Mouse (Mus musculus) embryonic facial prominence, embryonic 12.5 days (tissue): Measurements from ENCODE around the gene Lnx2. TPM values are rescaled to one million over a fixed set of nuclear protein-coding genes. Genes with fewer than 3 reads are reported as not detected.

ENCODE experiments used
- ATAC-seq: fragments of 200-750 bp; cut with Nextera tagmentation; 2 replicates; pipeline ENCODE4 v1.8.0; 2017; ENCODE audit not compliant: insufficient number of reproducible peaks, insufficient read depth, low FRiP score, low TSS enrichment
- H3K27ac ChIP-seq: fragments of 300-500 bp; sonication (generic); 2 replicates; pipeline ENCODE4 v1.5.1; 2016; ENCODE audit warnings: mild to moderate bottlenecking
- H3K27me3 ChIP-seq: fragments of 300-500 bp; sonication (generic); 2 replicates; pipeline ENCODE4 v1.6.1; 2016; ENCODE audit warnings: mild to moderate bottlenecking, moderate library complexity
- H3K36me3 ChIP-seq: fragments of 300-500 bp; sonication (generic); 2 replicates; pipeline ENCODE4 v1.6.1; 2016; ENCODE audit warnings: mild to moderate bottlenecking
- H3K4me1 ChIP-seq: fragments of 300-500 bp; sonication (generic); 2 replicates; pipeline ENCODE4 v1.6.1; 2016
- H3K4me2 ChIP-seq: fragments of 300-500 bp; sonication (generic); replicated peaks from 2 replicates; pipeline ENCODE4 v1.6.1; 2016; ENCODE audit warnings: mild to moderate bottlenecking, moderate library complexity
- H3K4me3 ChIP-seq: fragments of 300-500 bp; sonication (generic); 2 replicates; pipeline ENCODE4 v1.5.1; 2016; ENCODE audit warnings: mild to moderate bottlenecking
- H3K9ac ChIP-seq: fragments of 300-500 bp; sonication (generic); 2 replicates; pipeline ENCODE4 v1.6.1; 2016; ENCODE audit warnings: mild to moderate bottlenecking, moderate library complexity
- H3K9me3 ChIP-seq: fragments of 300-500 bp; sonication (generic); 2 replicates; pipeline ENCODE4 v1.6.1; 2016; ENCODE audit warnings: mild to moderate bottlenecking, moderate library complexity
- WGBS: fragments of 180-500 bp; shearing (Covaris S2); methylation state at CpG from one replicate; pipeline ENCODE4 v1.1.7; 2016; 5-methylcytosine and 5-hydroxymethylcytosine counted together
- polyA plus RNA-seq: library from polyadenylated mRNA; unstranded; fragments of >200 nt; fragmentation: Nextera tagmentation; extraction: Ambion mirVana; gene quantifications from 2 replicates; pipeline ENCODE4 v1.2.1, GENCODE M21; 2016

Gene Lnx2
- polyA plus RNA-seq, 1 experiment from 2014 or later, result 12.0 TPM

DNA sequence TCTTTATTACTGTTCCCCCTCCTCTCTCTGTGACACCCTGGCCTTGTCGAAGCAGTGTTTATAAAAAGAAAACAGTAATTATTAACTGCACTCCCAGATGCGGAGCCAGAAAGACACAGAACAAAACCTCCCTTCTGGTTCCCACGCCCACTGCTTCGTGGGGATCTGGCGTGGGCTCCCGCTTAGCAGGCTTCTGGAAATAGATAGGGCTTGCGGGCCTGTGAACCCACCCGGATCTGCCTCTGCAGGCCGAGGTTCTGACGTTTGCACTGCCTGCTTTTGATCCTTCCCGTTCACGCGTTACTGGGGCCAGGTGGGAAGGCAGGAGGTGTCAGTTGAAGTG is 101.6 kb downstream of the Lnx2 start:
- Histone ChIP-seq H3K9me3 (no peaks in the 10 kb centered on the region), H3K36me3 (no peaks in the 10 kb centered on the region), H3K9ac (no peak overlapping the region), H3K4me2 (no peak overlapping the region), H3K27ac (no peak overlapping the region), H3K4me1 (no peaks in the 10 kb centered on the region), H3K27me3 (no peaks in the 10 kb centered on the region), H3K4me3 (no peak overlapping the region)
- ATAC-seq, result no peak
- WGBS, result 56% methylated on average over 13 of the region's 13 CpGs

DNA sequence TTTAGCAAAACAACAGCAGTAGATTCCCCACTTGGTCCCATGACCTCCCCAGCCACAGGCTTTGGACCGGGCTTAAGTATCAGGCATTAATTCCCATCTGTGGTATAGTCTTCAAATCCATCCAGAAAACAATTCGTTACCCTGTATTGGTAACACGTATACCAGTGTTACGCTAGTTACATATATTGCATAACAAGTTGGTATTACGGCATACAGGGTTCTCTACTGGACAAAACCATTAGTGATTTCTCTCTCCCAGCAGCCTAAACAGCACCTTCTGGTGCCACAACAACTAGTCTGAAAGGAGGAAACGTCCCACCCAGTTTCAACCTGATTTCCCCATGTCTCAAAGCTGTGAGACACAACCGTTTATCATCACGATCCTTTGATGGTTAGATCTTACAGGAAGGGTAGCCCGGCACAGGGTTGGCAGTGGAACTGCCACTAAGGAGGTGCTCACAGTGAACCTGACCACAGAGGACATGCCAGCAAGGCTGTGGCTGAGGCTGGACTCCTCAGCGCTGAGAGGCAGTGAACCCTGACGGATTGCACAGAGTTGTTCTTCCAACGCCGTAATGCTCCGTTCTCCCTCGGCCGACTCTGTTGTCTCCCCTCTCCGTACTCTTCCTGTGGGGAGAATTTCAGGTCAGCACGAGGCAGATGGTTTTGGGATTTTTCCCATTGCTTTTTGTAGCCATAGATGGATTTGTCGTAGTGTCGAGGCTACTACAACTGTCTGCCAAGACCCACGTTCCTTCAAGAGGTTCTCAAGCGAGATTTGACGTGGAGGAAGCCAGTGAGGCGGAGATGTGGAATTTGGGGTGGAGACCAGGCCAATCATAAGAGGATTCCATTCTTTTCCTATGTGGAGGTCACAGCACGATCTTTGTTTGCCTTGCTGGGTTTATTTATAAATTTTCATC is 102.3 kb downstream of the Lnx2 start:
- ATAC-seq, result no peak
- Histone ChIP-seq H3K36me3 (no peaks in the 10 kb centered on the region), H3K9me3 (no peaks in the 10 kb centered on the region), H3K4me2 (no peak overlapping the region), H3K4me1 (no peaks in the 10 kb centered on the region), H3K9ac (no peak overlapping the region), H3K27ac (no peak overlapping the region), H3K4me3 (no peak overlapping the region), H3K27me3 (no peaks in the 10 kb centered on the region)
- WGBS, result 82% methylated on average over 25 of the region's 25 CpGs

DNA sequence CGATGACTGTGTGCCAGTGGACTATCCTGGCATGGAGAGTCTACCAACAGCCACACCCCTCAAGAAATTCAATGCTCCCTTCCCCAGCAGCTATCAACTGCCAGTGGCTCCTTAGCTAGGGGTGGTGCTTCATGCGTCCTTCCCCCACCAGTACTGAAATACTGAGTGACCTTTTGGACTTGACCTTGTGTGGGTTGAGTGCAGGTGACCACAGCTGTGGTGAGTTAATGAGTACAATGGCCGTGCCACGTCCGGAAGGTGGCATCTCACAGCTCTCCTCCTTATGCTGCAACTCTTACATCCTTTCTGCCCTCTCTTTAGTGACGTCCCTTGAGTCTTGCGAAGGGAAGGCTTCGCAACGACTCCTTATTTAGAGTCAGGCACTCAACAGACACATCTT is 103.0 kb downstream of the Lnx2 start:
- WGBS, result 87% methylated on average over 9 of the region's 9 CpGs
- no peaks in the 10 kb centered on the region for H3K36me3 ChIP-seq
- H3K4me1 ChIP-seq, result no peaks in the 10 kb centered on the region
- no peak overlapping the region for H3K4me2 ChIP-seq
- no peak overlapping the region for H3K9ac ChIP-seq
- no peak for ATAC-seq
- no peak overlapping the region for H3K27ac ChIP-seq
- no peaks in the 10 kb centered on the region for H3K27me3 ChIP-seq
- H3K9me3 ChIP-seq, result no peaks in the 10 kb centered on the region
- no peak overlapping the region for H3K4me3 ChIP-seq

DNA sequence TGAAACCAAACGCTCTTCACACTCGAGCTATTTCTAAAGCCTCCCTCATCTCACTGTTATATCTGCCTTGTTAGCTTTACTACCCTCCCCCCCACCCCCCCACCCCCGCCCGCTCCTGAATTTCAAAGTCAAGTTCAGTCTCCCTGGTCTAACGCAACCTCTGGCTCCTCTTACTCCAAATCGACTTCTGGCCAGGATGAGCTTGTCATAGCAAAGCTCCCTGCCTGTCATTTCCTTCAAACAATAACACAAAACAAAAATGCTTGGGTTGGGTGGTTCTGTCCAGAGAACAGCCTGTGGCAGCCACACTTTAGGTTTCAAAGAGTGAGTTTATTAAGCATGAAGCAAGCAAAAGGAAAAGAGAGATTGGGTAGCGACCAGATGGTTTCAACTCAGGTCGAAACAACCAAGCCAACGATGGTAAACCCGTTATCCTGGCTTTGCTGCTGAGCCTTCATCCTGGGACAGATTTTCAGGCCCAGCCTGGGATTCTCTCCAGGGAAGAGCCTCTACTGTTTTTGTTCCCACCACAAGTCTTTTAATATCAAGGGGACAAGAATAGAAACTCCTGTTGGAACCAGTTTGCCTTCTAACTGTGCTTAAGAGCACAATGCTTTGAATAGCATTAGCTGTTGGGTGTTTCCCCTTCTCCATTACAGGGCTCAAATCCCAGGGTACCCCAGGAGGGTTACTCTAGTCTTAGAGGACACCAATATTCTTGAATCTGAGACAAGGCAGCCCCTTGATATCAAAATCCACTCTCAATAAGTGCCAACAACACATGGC is 104.4 kb downstream of the Lnx2 start:
- H3K36me3 ChIP-seq, result no peaks in the 10 kb centered on the region
- no peak overlapping the region for H3K27ac ChIP-seq
- H3K4me2 ChIP-seq, result no peak overlapping the region
- no peak overlapping the region for H3K9ac ChIP-seq
- H3K4me1 ChIP-seq, result no peaks in the 10 kb centered on the region
- ATAC-seq, result no peak
- H3K9me3 ChIP-seq, result no peaks in the 10 kb centered on the region
- H3K27me3 ChIP-seq, result no peaks in the 10 kb centered on the region
- WGBS, result 63% methylated on average over 10 of the region's 10 CpGs
- no peak overlapping the region for H3K4me3 ChIP-seq

DNA sequence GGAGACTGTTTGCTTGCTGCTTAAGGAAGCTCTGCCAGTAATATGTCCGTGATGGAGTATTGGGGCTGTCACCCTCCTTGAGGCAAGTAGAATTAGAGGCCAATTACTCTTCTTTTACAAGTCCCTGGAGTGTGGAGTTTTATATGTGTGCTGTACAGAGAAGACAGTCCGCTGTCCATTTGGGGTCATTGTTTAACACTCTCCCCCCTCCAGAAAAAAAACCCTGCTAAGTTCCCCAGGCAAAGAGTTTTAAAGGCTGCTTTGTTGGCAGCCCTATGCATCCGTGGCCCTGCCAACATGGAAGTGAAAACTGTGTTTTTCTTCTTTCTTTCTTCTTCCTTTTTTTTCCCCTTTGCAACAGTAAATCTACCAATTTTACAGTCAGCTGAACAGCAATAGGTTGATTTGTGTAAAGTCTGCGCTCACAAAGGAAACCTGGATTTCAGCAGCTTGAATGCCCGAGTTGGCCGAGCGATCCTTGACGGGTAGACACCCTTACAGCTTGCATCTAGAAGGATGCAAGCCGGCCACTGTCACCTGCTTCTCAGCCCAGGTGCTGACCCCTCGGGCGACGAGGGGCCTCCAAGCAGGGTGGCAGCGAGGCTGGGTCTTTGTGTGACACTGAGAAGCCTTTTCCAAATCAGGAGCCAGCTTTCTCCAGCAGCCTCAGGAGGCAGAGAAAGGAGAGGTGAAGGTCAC is 107.5 kb downstream of the Lnx2 start:
- H3K27me3 ChIP-seq, result no peaks in the 10 kb centered on the region
- H3K4me1 ChIP-seq, result no peaks in the 10 kb centered on the region
- H3K4me3 ChIP-seq, result no peak overlapping the region
- no peak for ATAC-seq
- H3K36me3 ChIP-seq, result no peaks in the 10 kb centered on the region
- no peaks in the 10 kb centered on the region for H3K9me3 ChIP-seq
- H3K27ac ChIP-seq, result no peak overlapping the region
- 59% methylated on average over 13 of the region's 13 CpGs for WGBS
- H3K9ac ChIP-seq, result no peak overlapping the region
- no peak overlapping the region for H3K4me2 ChIP-seq

Other genes starting within 250 kb of the Lnx2 start
- 521 and 529 TPM in 2 replicates for gene Rpl21, start 243.7 kb downstream of the Lnx2 start, polyA plus RNA-seq
- 17.2 and 18.8 TPM in 2 replicates for gene Rasl11a, start 231.5 kb downstream of the Lnx2 start, polyA plus RNA-seq
- 110 and 116 TPM in 2 replicates for gene Gtf3a, start 127.9 kb downstream of the Lnx2 start, polyA plus RNA-seq
- gene Mtif3, start 112.8 kb downstream of the Lnx2 start, polyA plus RNA-seq, result 25.2 and 29.7 TPM in 2 replicates
- 111 and 117 TPM in 2 replicates for gene Polr1d, start 464 bp upstream of the Lnx2 start, polyA plus RNA-seq
- 0.62 and 1.00 TPM in 2 replicates for gene Gsx1, start 112.1 kb upstream of the Lnx2 start, polyA plus RNA-seq
- gene Pdx1, start 193.4 kb upstream of the Lnx2 start, polyA plus RNA-seq, result not detected in 2 replicates
- gene Cdx2, start 230.7 kb upstream of the Lnx2 start, polyA plus RNA-seq, result not detected in 2 replicates
- not detected in 2 replicates for gene Urad, start 245.9 kb upstream of the Lnx2 start, polyA plus RNA-seq